Mouse (Mus musculus): ENCODE data around the gene Fosl2. TPM values are rescaled to one million over a fixed set of nuclear protein-coding genes. Genes with fewer than 3 reads are reported as not detected.

Gene Fosl2
- total RNA-seq (2023) = 100 to 1,000 TPM; 264 to 280 TPM

DNA sequence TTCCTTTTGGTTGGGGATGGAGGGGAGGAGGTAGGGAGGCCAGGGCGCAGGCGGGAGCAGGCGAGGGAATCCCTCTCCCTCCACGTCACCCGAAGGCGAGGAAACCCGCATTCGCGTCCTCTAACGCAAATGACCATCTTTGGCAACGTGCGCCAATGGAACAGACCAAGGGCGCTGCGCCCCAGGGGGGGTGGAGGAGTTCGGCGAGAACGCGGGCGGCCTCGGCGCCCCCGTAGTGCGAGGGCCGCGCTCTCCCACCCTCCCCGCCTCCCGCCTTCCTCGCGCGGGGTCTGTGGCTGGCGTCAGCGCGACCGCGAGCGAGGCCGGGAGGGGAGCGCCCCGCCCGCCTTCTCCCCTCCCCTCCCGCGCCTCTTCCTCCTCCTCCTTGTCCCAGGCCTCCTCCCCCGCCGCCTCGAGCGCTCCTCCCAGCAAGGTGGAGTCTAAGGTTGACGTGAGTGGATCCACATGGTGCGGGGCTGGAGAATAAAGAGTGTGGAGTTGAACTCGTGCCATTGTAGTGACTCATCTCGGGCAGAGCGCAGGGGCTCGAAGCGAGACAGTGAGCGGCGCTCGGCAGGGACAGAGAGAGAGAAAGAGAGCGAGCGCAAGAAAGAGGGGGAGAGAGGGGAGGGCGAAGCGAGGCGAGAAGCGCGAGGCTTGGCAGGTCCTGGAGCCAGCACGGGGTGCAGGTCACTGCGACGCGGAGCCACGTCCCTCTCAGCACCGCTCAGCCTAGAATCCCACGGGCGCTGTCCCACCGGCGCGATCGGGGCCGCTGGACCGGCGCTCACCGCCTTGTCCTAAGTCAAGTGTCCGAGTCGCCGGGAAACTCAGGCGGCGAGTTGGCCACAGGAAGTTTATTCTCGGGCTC, at the start of gene Fosl2:
Gene Fosl2 (plus strand): TSS at position 466 of the 871 bp plus-strand sequence.

Other genes starting within 250 kb of the Fosl2 start
- gene Plb1, start 96.9 kb downstream of the Fosl2 start, total RNA-seq (2023) = not detected